Mouse (Mus musculus): ENCODE data around the gene Hist1h4n. TPM values are rescaled to one million over a fixed set of nuclear protein-coding genes. Genes with fewer than 3 reads are reported as not detected.

Gene Hist1h4n
- polyA plus RNA-seq, 1 experiment, result 5.7 TPM

Other genes starting within 250 kb of the Hist1h4n start
- not detected in 2 replicates for gene Olfr1362, start 218.2 kb downstream of the Hist1h4n start, polyA plus RNA-seq (2012)
- gene Olfr11, start 189.7 kb downstream of the Hist1h4n start, polyA plus RNA-seq (2012), result 0.04 TPM in 1 of 2 replicates, not detected in the other
- not detected in 2 replicates for gene Olfr1361, start 168.8 kb downstream of the Hist1h4n start, polyA plus RNA-seq (2012)
- gene Olfr1360, start 154.8 kb downstream of the Hist1h4n start, polyA plus RNA-seq (2012), result not detected in 2 replicates
- not detected in 2 replicates for gene Olfr1359, start 134.1 kb downstream of the Hist1h4n start, polyA plus RNA-seq (2012)
- 2.0 and 7.9 TPM in 2 replicates for gene Hist1h2bl, start 116.1 kb downstream of the Hist1h4n start, polyA plus RNA-seq (2012)
- 28.0 and 37.9 TPM in 2 replicates for gene Hist1h2ai, start 115.8 kb downstream of the Hist1h4n start, polyA plus RNA-seq (2012)
- gene Hist1h3h, start 114.5 kb downstream of the Hist1h4n start, polyA plus RNA-seq (2012), result 27.8 and 67.4 TPM in 2 replicates
- gene Hist1h2bm, start 110.2 kb downstream of the Hist1h4n start, polyA plus RNA-seq (2012), result 1.8 and 3.9 TPM in 2 replicates
- gene Hist1h4j, start 97.1 kb downstream of the Hist1h4n start, polyA plus RNA-seq (2012), result 1.3 and 2.7 TPM in 2 replicates
- gene Hist1h4k, start 81.7 kb downstream of the Hist1h4n start, polyA plus RNA-seq (2012), result 23.3 and 64.1 TPM in 2 replicates
- 57.8 and 123 TPM in 2 replicates for gene Hist1h2ak, start 78.4 kb downstream of the Hist1h4n start, polyA plus RNA-seq (2012)
- gene Hist1h2bn, start 78.1 kb downstream of the Hist1h4n start, polyA plus RNA-seq (2012), result 2.7 and 5.2 TPM in 2 replicates
- 2.6 and 5.0 TPM in 2 replicates for gene Hist1h1b, start 51.6 kb downstream of the Hist1h4n start, polyA plus RNA-seq (2012)
- gene Hist1h3i, start 48.8 kb downstream of the Hist1h4n start, polyA plus RNA-seq (2012), result 16.8 and 41.5 TPM in 2 replicates
- 15.8 and 41.3 TPM in 2 replicates for gene Hist1h2an, start 45.0 kb downstream of the Hist1h4n start, polyA plus RNA-seq (2012)
- 2.2 and 5.1 TPM in 2 replicates for gene Hist1h2bp, start 44.7 kb downstream of the Hist1h4n start, polyA plus RNA-seq (2012)
- gene Hist1h2bq, start 22.0 kb downstream of the Hist1h4n start, polyA plus RNA-seq (2012), result 12.6 and 20.2 TPM in 2 replicates
- 4,119 and 4,310 TPM in 2 replicates for gene Hist1h2ao, start 21.7 kb downstream of the Hist1h4n start, polyA plus RNA-seq (2012)
- gene Hist1h4m, start 20.4 kb downstream of the Hist1h4n start, polyA plus RNA-seq (2012), result 26.4 and 43.3 TPM in 2 replicates
- gene Hist1h2ap, start 1.3 kb upstream of the Hist1h4n start, polyA plus RNA-seq (2012), result 9,149 and 11,620 TPM in 2 replicates
- 12.4 and 21.9 TPM in 2 replicates for gene Hist1h2br, start 1.5 kb upstream of the Hist1h4n start, polyA plus RNA-seq (2012)
- gene Zfp184, start 112.9 kb upstream of the Hist1h4n start, polyA plus RNA-seq (2012), result not detected in 2 replicates
- gene Pom121l2, start 149.0 kb upstream of the Hist1h4n start, polyA plus RNA-seq (2012), result not detected in 2 replicates
- not detected in 2 replicates for gene Prss16, start 177.5 kb upstream of the Hist1h4n start, polyA plus RNA-seq (2012)
- 105 and 181 TPM in 2 replicates for gene Hist1h2ah, start 203.4 kb upstream of the Hist1h4n start, polyA plus RNA-seq (2012)
- gene Hist1h2bk, start 203.7 kb upstream of the Hist1h4n start, polyA plus RNA-seq (2012), result 6.1 and 13.9 TPM in 2 replicates
- gene Hist1h4i, start 209.2 kb upstream of the Hist1h4n start, polyA plus RNA-seq (2012), result 24.7 and 42.0 TPM in 2 replicates
- 9.1 and 21.8 TPM in 2 replicates for gene Hist1h2ag, start 210.7 kb upstream of the Hist1h4n start, polyA plus RNA-seq (2012)
- gene Hist1h2bj, start 211.0 kb upstream of the Hist1h4n start, polyA plus RNA-seq (2012), result 17.0 and 19.6 TPM in 2 replicates